Mouse (Mus musculus) megakaryocyte, embryonic 14.5 days (primary cell): ENCODE data around the gene Tbc1d16. TPM values are rescaled to one million over a fixed set of nuclear protein-coding genes. Genes with fewer than 3 reads are reported as not detected.

Source experiments
- H3K27me3 ChIP-seq: replicated peaks from 2 replicates; pipeline ENCODE3; 2012; ENCODE audit warnings: inconsistent platforms
- H3K36me3 ChIP-seq: replicated peaks from 2 replicates; pipeline ENCODE3; 2012; ENCODE audit warnings: low read length, inconsistent platforms, mixed read lengths
- H3K4me1 ChIP-seq: 2 replicates; pipeline ENCODE4 v1.6.1; 2012; ENCODE audit warnings: inconsistent platforms
- H3K4me3 ChIP-seq: replicated peaks from 2 replicates; pipeline ENCODE3; 2012; ENCODE audit warnings: moderate library complexity, mild to moderate bottlenecking, inconsistent platforms
- H3K9me3 ChIP-seq: 2 replicates; pipeline ENCODE4 v1.6.1; 2012; ENCODE audit warnings: inconsistent platforms
- FLI1 ChIP-seq: IDR thresholded peaks from 2 replicates; pipeline ENCODE4 v1.6.1; 2012; ENCODE audit warnings: low read length, inconsistent platforms, mixed read lengths
- GATA1 ChIP-seq: IDR thresholded peaks from 3 replicates; pipeline ENCODE4 v1.6.1; 2012; ENCODE audit warnings: mixed read lengths, low read length, inconsistent platforms, borderline replicate concordance
- polyA plus RNA-seq: library from polyadenylated mRNA; stranded (reverse); fragments of >175 nt; gene quantifications from 2 replicates; pipeline ENCODE4 v1.2.3, GENCODE M21; 2012; ENCODE audit warnings: low replicate concordance; ENCODE audit not compliant: insufficient read depth

The Tbc1d16 gene
- polyA plus RNA-seq, 1 experiment: 0.85 TPM

- peaks cover 13% of the 10 kb centered on the region for H3K9me3 ChIP-seq
- H3K36me3 ChIP-seq: no peaks in the 10 kb centered on the region
- H3K27me3 ChIP-seq: peaks cover 69% of the 10 kb centered on the region
- H3K4me1 ChIP-seq: no peaks in the 10 kb centered on the region
- TF ChIP-seq FLI1 (no peak), GATA1 (no peak)
- H3K4me3 ChIP-seq: no peak overlapping the region
These were observed 46.4 kb downstream of the Tbc1d16 start for GRCm38 (mm10) chr11:119181861-119182395.

- Histone ChIP-seq H3K9me3 (peaks cover 13% of the 10 kb centered on the region), H3K4me1 (no peaks in the 10 kb centered on the region)
- no peak for TF ChIP-seq GATA1
- no peak for TF ChIP-seq FLI1
These were observed 47.3 kb downstream of the Tbc1d16 start for GRCm38 (mm10) chr11:119180824-119181582.

GRCm38 (mm10) chr11:119178317-119178716 lies 50.0 kb downstream of the Tbc1d16 start:
- Histone ChIP-seq H3K4me1 (no peaks in the 10 kb centered on the region), H3K36me3 (no peaks in the 10 kb centered on the region), H3K27me3 (peaks cover 64% of the 10 kb centered on the region), H3K9me3 (peaks cover 13% of the 10 kb centered on the region), H3K4me3 (no peak overlapping the region)
- TF ChIP-seq GATA1 (no peak), FLI1 (no peak)

More at GRCm38 (mm10) chr11:119180824-119181582, 47.3 kb downstream of the Tbc1d16 start:
- Histone ChIP-seq H3K4me3 (no peak overlapping the region), H3K27me3 (peaks cover 65% of the 10 kb centered on the region), H3K36me3 (no peaks in the 10 kb centered on the region)

- H3K4me3 ChIP-seq: no peak overlapping the region
- no peak for TF ChIP-seq GATA1
- no peak for TF ChIP-seq FLI1
- H3K9me3 ChIP-seq: peaks cover 13% of the 10 kb centered on the region
- H3K36me3 ChIP-seq: no peaks in the 10 kb centered on the region
- H3K4me1 ChIP-seq: no peaks in the 10 kb centered on the region
- H3K27me3 ChIP-seq: peaks cover 64% of the 10 kb centered on the region
These were observed 51.7 kb downstream of the Tbc1d16 start for GRCm38 (mm10) chr11:119176389-119177179.

GRCm38 (mm10) chr11:119171588-119171987 lies 56.7 kb downstream of the Tbc1d16 start:
- no peaks in the 10 kb centered on the region for H3K4me1 ChIP-seq
- H3K27me3 ChIP-seq: peaks cover 67% of the 10 kb centered on the region
- H3K4me3 ChIP-seq: no peak overlapping the region
- H3K9me3 ChIP-seq: no peaks in the 10 kb centered on the region
- TF ChIP-seq GATA1 (no peak), FLI1 (no peak)
- H3K36me3 ChIP-seq: no peaks in the 10 kb centered on the region

- Histone ChIP-seq H3K4me3 (no peak overlapping the region), H3K27me3 (peaks cover 68% of the 10 kb centered on the region), H3K4me1 (peaks cover 10% of the 10 kb centered on the region; the same call in 1 of the 2 replicates), H3K9me3 (no peaks in the 10 kb centered on the region), H3K36me3 (no peaks in the 10 kb centered on the region)
- TF ChIP-seq FLI1 (no peak), GATA1 (no peak)
These were observed 59.4 kb downstream of the Tbc1d16 start for GRCm38 (mm10) chr11:119168851-119169250.

GRCm38 (mm10) chr11:119165995-119166394 lies 62.3 kb downstream of the Tbc1d16 start:
- TF ChIP-seq GATA1: no peak
- no peak for TF ChIP-seq FLI1
- Histone ChIP-seq H3K9me3 (no peaks in the 10 kb centered on the region), H3K4me3 (peak overlapping the region; percentile 83), H3K27me3 (peaks cover 58% of the 10 kb centered on the region), H3K36me3 (no peaks in the 10 kb centered on the region), H3K4me1 (peaks cover 13% of the 10 kb centered on the region; the same call in 1 of the 2 replicates)

GRCm38 (mm10) chr11:119164375-119164774 lies 63.9 kb downstream of the Tbc1d16 start:
- Histone ChIP-seq H3K4me1 (peaks cover 13% of the 10 kb centered on the region; the same call in 1 of the 2 replicates), H3K4me3 (peak overlapping the region; percentile 43), H3K36me3 (no peaks in the 10 kb centered on the region), H3K27me3 (peaks cover 53% of the 10 kb centered on the region), H3K9me3 (no peaks in the 10 kb centered on the region)
- TF ChIP-seq GATA1 (no peak), FLI1 (no peak)

- H3K9me3 ChIP-seq: no peaks in the 10 kb centered on the region
These were observed 64.6 kb downstream of the Tbc1d16 start for GRCm38 (mm10) chr11:119163734-119163992.

More at GRCm38 (mm10) chr11:119163734-119163992, 64.6 kb downstream of the Tbc1d16 start:
- peaks cover 13% of the 10 kb centered on the region; the same call in 1 of the 2 replicates for H3K4me1 ChIP-seq
- H3K36me3 ChIP-seq: no peaks in the 10 kb centered on the region
- peaks cover 50% of the 10 kb centered on the region for H3K27me3 ChIP-seq
- TF ChIP-seq GATA1: no peak
- no peak for TF ChIP-seq FLI1
- no peak overlapping the region for H3K4me3 ChIP-seq
